In genomic region chr6:54034471-54034870, GRCm38 (mm10) we compare ENCODE assay signal across 8 mouse cellular contexts. TPM values are rescaled to one million over a fixed set of nuclear protein-coding genes. Genes with fewer than 3 reads are reported as not detected.
A peak's percentile ranks its signal among the peaks of the same experiment; 100 is the strongest.
DNase-seq lines count a peak whose midpoint lies in the region; ATAC-seq and TF ChIP-seq lines count a peak whose summit lies in the region.

No protein-coding gene starts in this region.

- no peak overlapping the region; the same call in 1 of the 2 replicates for H3K27ac ChIP-seq in forebrain, embryonic 11.5 days (ENCODE audit: low read depth, low read length)
- H3K27ac ChIP-seq in heart, postnatal 0 days (ENCODE audit: low read depth) = no peak overlapping the region
- H3K27ac ChIP-seq in neural tube, embryonic 15.5 days (replicated peaks) = peak overlapping the region; percentile 71

- peaks cover 6% of the 10 kb centered on the region for H3K27me3 ChIP-seq in forebrain, embryonic 11.5 days (ENCODE audit: control insufficient read depth, insufficient read depth, low read length)
- H3K27me3 ChIP-seq in heart, postnatal 0 days (ENCODE audit: control insufficient read depth, insufficient read depth, low read length) = no peaks in the 10 kb centered on the region
- H3K27me3 ChIP-seq in neural tube, embryonic 15.5 days (replicated peaks) = peaks cover 7% of the 10 kb centered on the region

- no peak for TF ChIP-seq POLR2A in lung, adult 2 months (IDR thresholded peaks at IDR 0.05; ENCODE audit: borderline replicate concordance, extremely low read depth, low read depth, low read length)

- peak; percentile 82 for TF ChIP-seq CTCF in heart, postnatal 0 days (IDR thresholded peaks at IDR 0.05; ENCODE audit: low read depth)
- TF ChIP-seq CTCF in lung, adult 2 months (IDR thresholded peaks at IDR 0.05; ENCODE audit: insufficient read depth, low read length) = peak; percentile 87

- WGBS in forebrain, embryonic 11.5 days = 2% methylated on average over 9 of the region's 9 CpGs
- 1% methylated on average over 9 of the region's 9 CpGs for WGBS in heart, postnatal 0 days
- 4% methylated on average over 9 of the region's 9 CpGs for WGBS in lung, adult 2 months
- 0% methylated on average over 9 of the region's 9 CpGs for WGBS in neural tube, embryonic 15.5 days

- peak; percentile 63 for DNase-seq in 3T3-L1 (ENCODE audit: low read depth, low spot score)
- peak; percentile 79 for DNase-seq in adrenal gland, adult 2 months
- peak; percentile 89 for DNase-seq in forebrain, embryonic 11.5 days (ENCODE audit: low spot score)
- DNase-seq in heart, postnatal 0 days (ENCODE audit: low spot score) = peak; percentile 71
- peak; percentile 81 to 91 for DNase-seq in kidney, postnatal 36 days
- peak; percentile 60 for DNase-seq in lung, adult 2 months
- peak; percentile 25 for DNase-seq in testis, postnatal 14 days (ENCODE audit: low spot score)

- H3K9me3 ChIP-seq in forebrain, embryonic 11.5 days (ENCODE audit: control insufficient read depth, low read length) = no peaks in the 10 kb centered on the region
- H3K9me3 ChIP-seq in heart, postnatal 0 days (replicated peaks; ENCODE audit: control insufficient read depth, low read length) = no peaks in the 10 kb centered on the region
- no peaks in the 10 kb centered on the region for H3K9me3 ChIP-seq in neural tube, embryonic 15.5 days (replicated peaks)

- ATAC-seq in forebrain, embryonic 11.5 days (replicated peaks; ENCODE audit: low FRiP score) = peak; percentile 64
- peak; percentile 57; the same call in 1 of the 2 replicates for ATAC-seq in heart, postnatal 0 days (ENCODE audit: insufficient read depth, low read depth)
- ATAC-seq in neural tube, embryonic 15.5 days (ENCODE audit: low FRiP score) = peak; percentile 76

- H3K4me1 ChIP-seq in forebrain, embryonic 11.5 days (replicated peaks; ENCODE audit: control insufficient read depth, insufficient read depth, low read length) = peaks cover 2% of the 10 kb centered on the region; the same call in 1 of the 2 replicates
- H3K4me1 ChIP-seq in heart, postnatal 0 days (ENCODE audit: control insufficient read depth, insufficient read depth) = 0 out of 2 replicates have a peak, but pooled peaks cover 4% of the 10 kb centered on the region
- H3K4me1 ChIP-seq in lung, adult 2 months (ENCODE audit: control insufficient read depth, insufficient read depth, low read length) = peaks cover 2% of the 10 kb centered on the region
- peaks cover 16% of the 10 kb centered on the region for H3K4me1 ChIP-seq in neural tube, embryonic 15.5 days

- TF ChIP-seq EP300 in heart, postnatal 0 days (IDR thresholded peaks at IDR 0.05; ENCODE audit: low read depth) = no peak

- H3K9ac ChIP-seq in forebrain, embryonic 11.5 days (ENCODE audit: low read length) = 0 out of 2 replicates have a peak overlapping the region, but pooled peaks have one; percentile 14
- H3K9ac ChIP-seq in heart, postnatal 0 days (replicated peaks; ENCODE audit: low read depth, low read length) = no peak overlapping the region
- no peak overlapping the region for H3K9ac ChIP-seq in neural tube, embryonic 15.5 days (replicated peaks)

- no peak overlapping the region for H3K4me3 ChIP-seq in forebrain, embryonic 11.5 days (ENCODE audit: low read depth, low read length)
- H3K4me3 ChIP-seq in heart, postnatal 0 days (ENCODE audit: low read depth, low read length) = no peak overlapping the region
- H3K4me3 ChIP-seq in lung, adult 2 months (replicated peaks; ENCODE audit: extremely low read depth, low read depth, low read length) = no peak overlapping the region
- 0 out of 2 replicates have a peak overlapping the region, but pooled peaks have one; percentile 9 for H3K4me3 ChIP-seq in neural tube, embryonic 15.5 days (replicated peaks)

- no peaks in the 10 kb centered on the region for H3K36me3 ChIP-seq in forebrain, embryonic 11.5 days (ENCODE audit: control insufficient read depth, insufficient read depth, low read length)
- H3K36me3 ChIP-seq in heart, postnatal 0 days (replicated peaks; ENCODE audit: control insufficient read depth, insufficient read depth, low read length) = no peaks in the 10 kb centered on the region
- no peaks in the 10 kb centered on the region for H3K36me3 ChIP-seq in neural tube, embryonic 15.5 days

- 0 out of 2 replicates have a peak overlapping the region, but pooled peaks have one; percentile 5 for H3K4me2 ChIP-seq in forebrain, embryonic 11.5 days (ENCODE audit: low read depth, low read length, severe bottlenecking)
- H3K4me2 ChIP-seq in heart, postnatal 0 days (ENCODE audit: low read depth, low read length) = peak overlapping the region; percentile 41; the same call in 1 of the 2 replicates
- H3K4me2 ChIP-seq in neural tube, embryonic 15.5 days = peak overlapping the region; percentile 53

RNA-seq across cellular contexts. Expression of gene Chn2, which starts 4.9 kb away (rescaled TPM):
- total RNA-seq in adrenal gland, adult 2 months (2021) = 10 to 100 TPM in 1 of 2 experiments, 1 to 10 TPM in 1; 9.2 to 13.7 TPM
- 11.5 and 29.3 TPM in 2 replicates for polyA plus RNA-seq in adrenal gland, adult 2 months (2012; rRNA removed)
- 19.6 and 20.3 TPM in 2 replicates for polyA plus RNA-seq in forebrain, embryonic 11.5 days (2014; fragmentation: Nextera tagmentation; extraction: Ambion mirVana)
- 1.0 and 12.2 TPM in 2 replicates for total RNA-seq in heart, postnatal 0 days (2014; rRNA removed; ENCODE audit: low replicate concordance)
- 2.0 and 2.6 TPM in 2 replicates for polyA plus RNA-seq in heart, postnatal 0 days (2015; fragmentation: Nextera tagmentation; extraction: Ambion mirVana)
- polyA plus RNA-seq in lung, adult 2 months (2012; rRNA removed) = 8.5 and 12.5 TPM in 2 replicates
- 17.6 and 18.2 TPM in 2 replicates for polyA plus RNA-seq in neural tube, embryonic 15.5 days (2015; fragmentation: Nextera tagmentation; extraction: Ambion mirVana)

RNA-seq across cellular contexts. Expression of gene Cpvl, which starts 56.0 kb away (rescaled TPM):
- not detected for total RNA-seq in adrenal gland, adult 2 months (2021)
- polyA plus RNA-seq in adrenal gland, adult 2 months (2012; rRNA removed) = not detected in 2 replicates
- polyA plus RNA-seq in forebrain, embryonic 11.5 days (2014; fragmentation: Nextera tagmentation; extraction: Ambion mirVana) = 0.12 TPM in 1 of 2 replicates, not detected in the other
- total RNA-seq in heart, postnatal 0 days (2014; rRNA removed; ENCODE audit: low replicate concordance) = not detected in 2 replicates
- polyA plus RNA-seq in heart, postnatal 0 days (2015; fragmentation: Nextera tagmentation; extraction: Ambion mirVana) = 0.08 TPM in 1 of 2 replicates, not detected in the other
- not detected in 2 replicates for polyA plus RNA-seq in lung, adult 2 months (2012; rRNA removed)
- 0.10 TPM in 1 of 2 replicates, not detected in the other for polyA plus RNA-seq in neural tube, embryonic 15.5 days (2015; fragmentation: Nextera tagmentation; extraction: Ambion mirVana)

Comparison
In these comparisons a context has a peak if more than half of its experiments do, and no peak if none do; other contexts are left out.
1. DNase-seq: peak in every context shown above with its lines; median percentile 89 in forebrain, embryonic 11.5 days; 86 in kidney, postnatal 36 days; 79 in adrenal gland, adult 2 months; 71 in heart, postnatal 0 days; 63 in 3T3-L1; 60 in lung, adult 2 months; 25 in testis, postnatal 14 days.